Mouse (Mus musculus) ES-CJ7 (cell line): ENCODE results near the gene Eea1.
A peak's percentile ranks its signal among the peaks of the same experiment; 100 is the strongest.
"Not testable (repeated sequence)": the region's sequence is repeated elsewhere in the genome, so short reads cannot be mapped to it uniquely, and the experiment has no call there.

Experiments
- DNase-seq: peaks from one replicate; pipeline ENCODE4 v3.0.0; 2011; ENCODE audit warnings: low read depth, low spot score

Eea1 gene

DNA sequence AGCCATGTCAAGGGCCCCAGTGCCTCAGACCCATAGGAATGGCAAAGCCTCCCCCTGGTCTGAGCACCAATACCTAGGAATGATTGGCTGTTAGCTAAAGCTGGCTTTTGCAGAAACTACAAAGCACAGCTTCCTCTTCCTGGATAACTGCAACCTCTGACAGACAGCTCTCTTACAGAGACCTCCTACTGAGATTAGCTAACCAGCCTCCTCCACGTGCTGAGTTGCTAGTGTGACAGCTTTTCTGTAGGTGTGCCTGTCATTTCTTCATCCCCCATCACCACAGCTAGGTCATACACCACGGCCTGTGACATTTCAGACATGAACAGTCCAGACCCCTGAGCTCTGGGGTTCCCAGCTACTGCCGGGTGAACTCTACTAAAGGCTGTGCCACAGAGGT is 126.9 kb downstream of the Eea1 start:
- DNase-seq = no peak

DNA sequence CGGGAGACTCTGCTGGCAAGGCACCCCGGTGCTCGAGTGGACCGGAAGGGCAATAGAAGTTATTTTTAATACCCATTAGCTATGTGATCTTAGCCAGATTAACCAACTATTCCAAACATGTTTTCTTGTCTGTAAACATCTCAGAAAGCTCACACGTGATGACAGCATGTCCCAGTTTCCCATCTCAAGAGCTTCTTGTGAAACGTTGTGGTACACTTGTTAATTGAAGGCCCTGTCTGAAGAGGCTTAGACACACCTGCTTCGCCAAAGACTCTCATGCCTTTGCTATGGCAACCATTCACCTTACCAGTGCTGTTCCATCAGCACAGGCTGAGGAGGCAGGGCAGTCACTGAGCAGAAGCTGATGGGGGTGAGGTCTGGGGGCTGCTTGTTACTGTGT is 133.9 kb downstream of the Eea1 start:
- DNase-seq = no peak

DNA sequence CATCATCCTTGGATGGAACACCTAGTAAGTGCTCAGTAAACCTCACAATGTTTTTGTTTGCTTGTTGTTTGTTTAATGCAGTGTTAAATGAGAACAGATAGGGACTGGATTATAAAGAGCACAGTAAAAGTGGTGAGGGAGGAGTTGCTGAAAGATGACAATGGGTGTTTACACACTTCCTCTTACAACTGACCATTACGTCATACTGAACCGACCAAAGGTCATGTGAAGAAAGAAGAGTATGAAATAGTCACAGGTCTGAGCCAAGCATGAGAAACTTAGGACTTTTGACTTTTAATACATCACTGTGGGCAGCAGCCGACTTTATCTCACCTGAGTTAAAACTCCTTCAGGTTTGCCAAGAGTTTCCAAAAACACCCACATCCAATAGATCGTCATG is 135.0 kb downstream of the Eea1 start:
- DNase-seq = no peak

DNA sequence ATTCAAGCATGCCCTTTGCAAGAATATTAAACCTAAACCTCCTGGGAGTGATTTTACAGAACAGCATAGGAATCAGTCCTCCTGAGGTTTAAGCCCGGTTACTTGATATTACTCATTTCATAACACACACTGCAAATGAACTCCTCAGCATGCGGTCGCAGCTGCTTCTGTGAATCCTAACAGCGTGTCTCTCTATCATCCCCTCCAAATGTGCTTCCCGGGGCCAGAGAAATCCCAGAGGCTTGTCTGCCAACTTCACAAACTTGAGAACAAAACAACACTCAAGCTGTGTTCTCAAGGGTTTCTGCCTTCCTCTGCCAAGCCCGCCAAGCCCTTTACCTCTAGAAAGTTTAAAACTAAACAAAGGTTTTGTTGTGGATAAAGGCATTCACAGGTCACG is 135.4 kb downstream of the Eea1 start:
- DNase-seq = no peak

DNA sequence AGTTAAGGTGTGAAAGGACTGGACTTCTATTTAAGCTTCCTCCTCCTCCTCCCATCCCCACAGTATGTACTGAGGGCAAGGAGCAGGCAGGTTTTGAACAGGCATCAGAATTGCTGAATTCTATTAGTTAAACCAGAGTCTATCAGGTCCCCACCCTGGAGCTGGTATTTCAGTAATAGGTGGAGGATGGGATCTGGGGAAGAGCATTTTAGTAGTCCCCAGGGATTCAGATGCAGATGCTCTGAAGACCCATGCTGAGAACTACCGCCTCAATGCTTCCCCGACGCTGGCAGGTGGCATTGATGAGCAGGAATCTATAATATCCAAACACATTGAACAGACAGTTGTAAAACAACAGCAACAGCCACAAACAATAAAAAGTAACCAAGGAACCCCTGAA is 136.0 kb downstream of the Eea1 start:
- peak; percentile 71 for DNase-seq

DNA sequence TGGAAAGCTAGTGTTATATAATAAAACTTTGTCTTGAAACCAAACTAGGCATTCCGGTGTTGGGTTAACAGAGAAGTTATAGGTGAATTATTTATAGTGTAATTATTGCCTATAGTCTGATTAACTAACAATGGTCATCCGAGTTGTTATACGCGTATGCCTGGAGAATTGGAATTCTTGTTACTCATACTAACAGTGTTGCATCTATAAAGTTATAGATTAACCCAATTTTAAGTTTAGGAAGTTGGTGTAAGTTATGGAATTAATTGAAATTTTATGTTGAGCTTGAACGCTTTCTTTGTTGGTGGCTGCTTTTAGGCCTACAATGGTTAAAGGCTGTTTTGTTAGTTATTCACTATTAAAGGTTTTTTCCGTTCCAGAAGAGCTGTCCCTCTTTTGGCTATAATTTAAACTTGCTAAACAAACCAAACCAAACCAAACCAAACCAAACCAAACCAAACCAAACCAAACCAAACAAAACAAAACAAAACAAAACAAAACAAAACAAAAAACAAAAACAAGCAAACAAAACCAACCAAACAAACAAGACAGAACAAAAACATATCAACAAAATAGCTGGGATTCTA is 137.1 kb downstream of the Eea1 start:
- not testable (repeated sequence) for DNase-seq

DNA sequence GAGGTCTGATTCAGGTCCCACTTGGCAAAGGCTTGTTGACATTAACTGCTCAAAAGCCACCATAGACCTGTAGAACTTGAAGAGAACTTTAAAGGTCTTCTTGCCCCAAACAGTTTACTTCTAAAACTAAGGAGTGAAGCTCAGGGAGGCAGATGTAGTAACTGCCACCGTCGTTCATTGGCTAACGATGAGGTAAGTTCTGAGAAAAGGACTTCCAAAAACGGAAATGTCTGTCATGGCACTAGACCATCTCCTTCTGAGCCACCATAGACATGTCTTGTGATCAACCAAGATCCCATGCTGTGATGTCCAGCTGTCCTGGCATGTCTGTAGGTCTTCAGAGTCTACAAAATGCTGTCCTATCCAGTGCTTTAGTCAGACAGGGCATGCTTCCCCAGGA is 139.4 kb downstream of the Eea1 start:
- DNase-seq = no peak

DNA sequence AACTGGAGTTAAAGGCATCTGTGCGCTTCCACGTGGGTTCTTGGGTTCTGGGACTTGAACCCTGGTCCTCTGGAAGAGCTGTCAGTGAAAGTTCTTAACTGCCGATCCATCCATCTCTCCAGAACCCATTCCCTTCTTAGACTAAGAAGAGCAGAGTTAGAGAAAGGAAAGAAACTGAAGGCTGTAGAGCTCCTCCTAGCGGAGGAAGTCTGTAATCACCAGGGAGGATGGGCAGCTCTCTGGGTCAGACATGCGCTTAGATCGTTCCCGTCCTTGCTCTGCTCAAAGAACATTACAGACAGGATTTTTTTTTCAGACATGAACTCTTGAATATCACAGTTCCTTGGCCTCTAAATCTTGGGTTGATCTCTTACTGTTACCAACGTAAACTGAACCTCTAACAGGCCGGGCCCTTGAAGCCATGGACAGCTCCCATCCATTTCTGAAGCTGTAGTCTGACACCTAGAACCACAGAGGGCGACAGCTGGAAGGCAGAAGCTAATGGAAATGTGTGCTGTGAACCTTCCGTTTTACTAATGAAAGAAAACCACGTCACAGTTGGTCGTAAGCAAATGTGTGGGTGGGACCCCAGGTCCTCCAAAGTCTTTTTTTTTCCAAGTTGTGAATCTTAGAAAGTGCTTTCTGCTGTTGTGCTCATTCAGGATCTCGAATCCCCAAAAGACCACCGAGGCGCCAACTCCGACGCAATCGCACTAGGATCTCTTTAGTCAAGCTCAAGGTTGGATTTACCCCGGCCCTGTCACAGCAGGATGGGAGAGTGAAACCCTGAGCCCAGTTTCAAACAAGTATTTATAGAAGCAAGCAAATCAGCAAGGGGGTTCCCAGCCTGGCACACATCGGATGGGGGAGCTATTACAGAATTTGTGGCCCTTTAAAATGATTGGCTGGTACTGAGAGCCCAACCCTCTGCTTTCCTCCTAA is 140.3 kb downstream of the Eea1 start:
- DNase-seq = peak; percentile 76

DNA sequence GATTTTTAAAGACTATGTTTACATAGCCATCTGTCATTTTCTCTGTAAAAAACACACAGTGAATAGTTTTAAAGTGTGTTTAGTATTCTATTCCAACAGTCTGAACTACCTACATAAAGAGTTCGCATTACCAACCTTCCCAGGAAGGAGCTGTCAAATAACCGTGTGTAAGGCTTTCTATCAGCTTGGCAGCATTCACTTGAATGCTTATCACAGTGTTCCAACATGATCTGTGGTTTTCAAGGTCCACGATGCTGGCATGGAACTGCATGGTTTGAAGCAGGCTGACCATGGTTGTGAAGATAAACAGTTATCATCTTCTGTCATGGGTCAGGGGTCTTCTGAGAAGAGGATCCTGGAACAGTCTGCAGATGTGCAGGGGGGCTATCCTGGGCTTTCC is 141.8 kb downstream of the Eea1 start:
- DNase-seq = no peak

DNA sequence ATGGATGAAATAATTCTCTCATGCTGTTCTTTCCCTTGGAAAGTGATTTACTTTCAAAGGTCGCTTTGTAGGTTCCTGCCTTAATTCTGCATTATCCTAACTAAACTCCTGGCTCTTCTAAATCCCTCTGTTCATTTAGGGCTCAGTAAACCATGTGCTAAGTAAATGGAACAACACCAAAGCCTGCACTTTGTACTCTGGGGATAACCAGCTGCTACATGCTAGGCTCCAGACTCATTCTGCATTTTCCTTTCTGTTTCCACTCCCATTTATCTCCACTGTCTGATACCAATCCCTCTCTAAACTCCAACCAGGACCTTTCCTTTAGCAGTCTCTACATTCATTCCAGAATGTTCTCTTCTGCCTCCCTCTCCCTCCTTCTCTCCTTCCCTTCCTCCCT is 149.3 kb downstream of the Eea1 start:
- DNase-seq = no peak

DNA sequence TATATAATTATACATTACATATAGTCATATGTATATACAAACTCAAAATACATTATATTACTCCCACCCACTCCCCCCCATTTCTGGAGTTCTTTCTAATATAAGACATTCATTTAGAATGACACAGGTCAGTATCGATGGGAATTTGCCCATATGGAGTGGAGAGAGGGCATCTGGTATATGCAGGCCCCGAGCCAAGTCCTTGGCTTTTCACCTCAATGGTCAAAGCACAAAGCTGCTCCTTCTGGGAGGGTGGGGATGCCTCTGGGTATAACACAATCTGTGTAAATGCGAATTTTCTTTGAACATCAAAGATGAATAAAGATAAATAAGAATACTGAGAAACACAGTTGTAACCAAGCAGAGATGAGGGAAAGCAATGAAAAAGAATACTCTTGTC is 149.9 kb downstream of the Eea1 start:
- DNase-seq = no peak

DNA sequence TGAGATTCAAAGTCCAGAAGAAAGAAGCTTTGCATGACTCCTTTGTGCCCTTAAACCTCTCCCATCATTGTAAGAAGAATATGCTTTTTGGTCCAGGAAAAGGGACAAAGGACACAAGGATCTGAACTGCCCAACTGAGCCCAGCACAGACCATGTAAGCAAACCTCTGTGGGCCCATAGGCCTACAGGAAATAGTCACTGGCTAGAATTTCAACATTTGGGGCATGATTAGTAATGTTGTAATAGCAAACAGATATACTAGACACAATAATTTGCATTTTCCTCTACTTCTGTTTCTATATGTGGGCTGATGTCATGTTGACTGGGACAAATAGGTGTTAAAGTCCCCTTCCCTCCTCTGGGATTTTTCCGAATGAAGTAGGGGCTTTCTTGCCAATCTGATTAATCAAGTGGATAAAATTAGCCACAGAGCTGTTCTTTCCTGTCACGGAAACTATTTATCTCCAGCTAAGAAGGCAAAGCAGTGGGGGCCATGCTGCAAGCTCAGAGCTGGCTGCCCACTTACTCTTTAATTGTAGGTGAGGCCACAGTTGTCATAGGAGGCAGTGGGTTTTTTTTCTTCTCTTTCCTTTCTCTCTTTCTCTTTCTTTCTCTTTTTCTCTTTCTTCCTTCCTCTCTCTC is 153.6 kb downstream of the Eea1 start:
- no peak for DNase-seq

DNA sequence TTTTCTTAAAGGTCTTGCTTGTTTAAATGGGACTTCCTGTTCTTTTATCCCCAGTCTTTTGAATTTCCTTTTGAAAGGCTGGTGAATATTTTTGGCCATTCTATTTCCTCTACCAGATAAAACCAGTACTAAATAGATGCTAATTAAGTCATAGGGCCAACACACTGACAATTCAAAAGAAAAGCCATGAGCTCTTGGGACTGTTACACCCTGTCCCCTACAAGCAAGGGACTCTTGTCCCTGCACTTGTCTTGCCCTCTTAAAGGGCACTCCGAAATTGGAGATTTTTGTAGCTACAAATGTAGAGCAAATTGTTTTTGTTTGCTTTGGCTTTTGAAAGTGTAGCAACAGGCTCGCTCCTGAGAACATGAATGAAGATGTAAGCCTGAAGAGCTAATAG is 154.1 kb downstream of the Eea1 start:
- no peak for DNase-seq
